Mouse (Mus musculus): ENCODE results near the gene Ndst4.

GRCm38 (mm10) chr3:125734945-125735344 is 331.1 kb downstream of the Ndst4 start:
- TF ChIP-seq CTCF (conservative IDR thresholded peaks at IDR 0.05; ENCODE audit: insufficient read depth, insufficient read length, low read depth, low read length) (no peak), POLR2A (IDR thresholded peaks at IDR 0.05; ENCODE audit: low read depth, low read length) (no peak)
